Mouse (Mus musculus) thymus, adult 2 months (tissue): ENCODE data around the gene Hdac5. TPM values are rescaled to one million over a fixed set of nuclear protein-coding genes. Genes with fewer than 3 reads are reported as not detected.

Experiments used
- DNase-seq: peaks from one replicate; pipeline ENCODE4 v3.0.0; 2021
- H3K27ac ChIP-seq: fragments of 200-500 bp; 2 replicates; pipeline ENCODE4 v1.5.1; 2012; ENCODE audit warnings: low read length, control low read depth; ENCODE audit not compliant: control insufficient read depth, insufficient read depth
- H3K27me3 ChIP-seq: fragments of 200-500 bp; 2 replicates; pipeline ENCODE4 v1.6.1; 2012; ENCODE audit warnings: mild to moderate bottlenecking, low read length, moderate library complexity, mixed read lengths; ENCODE audit not compliant: control insufficient read depth, insufficient read depth
- H3K36me3 ChIP-seq: fragments of 200-500 bp; 2 replicates; pipeline ENCODE4 v1.6.1; 2012; ENCODE audit warnings: mild to moderate bottlenecking, low read length, moderate library complexity; ENCODE audit not compliant: control insufficient read depth, insufficient read depth
- H3K4me1 ChIP-seq: fragments of 200-500 bp; replicated peaks from 2 replicates; pipeline ENCODE4 v1.6.1; 2012; ENCODE audit warnings: low read length; ENCODE audit not compliant: control insufficient read depth, insufficient read depth
- H3K4me3 ChIP-seq: fragments of 200-500 bp; 2 replicates; pipeline ENCODE4 v1.5.1; 2012; ENCODE audit warnings: mild to moderate bottlenecking, low read length, control low read depth, moderate library complexity; ENCODE audit not compliant: control insufficient read depth, insufficient read depth
- CTCF ChIP-seq: fragments of 200-500 bp; IDR thresholded peaks from 2 replicates; pipeline ENCODE4 v1.5.1; 2012; ENCODE audit warnings: mild to moderate bottlenecking, control low read depth, low read length, moderate library complexity, borderline replicate concordance; ENCODE audit not compliant: control insufficient read depth, poor library complexity, insufficient read depth; ENCODE audit errors: extremely low read depth
- POLR2A ChIP-seq: fragments of 200-500 bp; IDR thresholded peaks from 2 replicates; pipeline ENCODE4 v1.6.1; 2012; ENCODE audit warnings: mild to moderate bottlenecking, low read length, control low read depth, moderate library complexity; ENCODE audit not compliant: control insufficient read depth, poor library complexity, insufficient read depth; ENCODE audit errors: extremely low read depth
- WGBS: fragments of 180-500 bp; shearing (Covaris S2); methylation state at CpG from one replicate; pipeline ENCODE4 v1.1.7; 2018; 5-methylcytosine and 5-hydroxymethylcytosine counted together
- polyA plus RNA-seq: library from polyadenylated mRNA; depleted of rRNA; stranded (reverse); fragments of >200 nt; gene quantifications from 2 replicates; pipeline ENCODE4 v1.2.3, GENCODE M21; 2012

Hdac5 gene
- polyA plus RNA-seq, 1 experiment: 76.8 TPM

- TF ChIP-seq POLR2A (no peak), CTCF (no peak)
Observed at GRCm38 (mm10) chr11:102227270-102228190, 2.4 kb downstream of the Hdac5 start.

GRCm38 (mm10) chr11:102226067-102226978, 3.6 kb downstream of the Hdac5 start:
- no peak overlapping the region for H3K27ac ChIP-seq
- no peaks in the 10 kb centered on the region; the same call in 1 of the 2 replicates for H3K27me3 ChIP-seq
- no peak for DNase-seq

More at GRCm38 (mm10) chr11:102227270-102228190, 2.4 kb downstream of the Hdac5 start:
- H3K4me3 ChIP-seq: no peak overlapping the region
- peaks cover 22% of the 10 kb centered on the region for H3K4me1 ChIP-seq
- H3K36me3 ChIP-seq: no peaks in the 10 kb centered on the region
- no peak for DNase-seq
- H3K27me3 ChIP-seq: no peaks in the 10 kb centered on the region; the same call in 1 of the 2 replicates
- H3K27ac ChIP-seq: no peak overlapping the region
- 89% methylated on average over 12 of the region's 12 CpGs for WGBS

GRCm38 (mm10) chr11:102225221-102225620, 4.7 kb downstream of the Hdac5 start:
- Histone ChIP-seq H3K27me3 (no peaks in the 10 kb centered on the region; the same call in 1 of the 2 replicates), H3K27ac (no peak overlapping the region), H3K36me3 (no peaks in the 10 kb centered on the region), H3K4me1 (peaks cover 34% of the 10 kb centered on the region), H3K4me3 (no peak overlapping the region)
- no peak for DNase-seq
- 86% methylated on average over 5 of the region's 5 CpGs for WGBS
- TF ChIP-seq POLR2A: no peak

More at GRCm38 (mm10) chr11:102226067-102226978, 3.6 kb downstream of the Hdac5 start:
- Histone ChIP-seq H3K36me3 (no peaks in the 10 kb centered on the region), H3K4me3 (no peak overlapping the region), H3K4me1 (peaks cover 33% of the 10 kb centered on the region)
- 91% methylated on average over 12 of the region's 12 CpGs for WGBS
- TF ChIP-seq POLR2A (no peak), CTCF (no peak)

- Histone ChIP-seq H3K4me3 (no peak overlapping the region), H3K36me3 (no peaks in the 10 kb centered on the region), H3K4me1 (peaks cover 40% of the 10 kb centered on the region), H3K27me3 (no peaks in the 10 kb centered on the region; the same call in 1 of the 2 replicates), H3K27ac (no peak overlapping the region)
- no peak for TF ChIP-seq CTCF
- TF ChIP-seq POLR2A: no peak
- 84% methylated on average over 22 of the region's 22 CpGs for WGBS
- no peak for DNase-seq
Observed at GRCm38 (mm10) chr11:102224686-102225085, 5.3 kb downstream of the Hdac5 start.

GRCm38 (mm10) chr11:102223166-102223565, 6.8 kb downstream of the Hdac5 start:
- TF ChIP-seq POLR2A (no peak), CTCF (peak; percentile 68; the same call in 1 of the 2 replicates)
- Histone ChIP-seq H3K4me1 (peaks cover 40% of the 10 kb centered on the region), H3K36me3 (no peaks in the 10 kb centered on the region), H3K27ac (no peak overlapping the region), H3K27me3 (no peaks in the 10 kb centered on the region), H3K4me3 (no peak overlapping the region)
- DNase-seq: peak; percentile 89
- 37% methylated on average over 6 of the region's 6 CpGs for WGBS

GRCm38 (mm10) chr11:102221954-102222351, 8.0 kb downstream of the Hdac5 start:
- 59% methylated on average over 8 of the region's 8 CpGs for WGBS
- no peak overlapping the region for H3K27ac ChIP-seq
- TF ChIP-seq CTCF (no peak), POLR2A (no peak)
- H3K4me3 ChIP-seq: no peak overlapping the region
- H3K4me1 ChIP-seq: peaks cover 52% of the 10 kb centered on the region
- H3K36me3 ChIP-seq: no peaks in the 10 kb centered on the region
- DNase-seq: no peak
- no peaks in the 10 kb centered on the region for H3K27me3 ChIP-seq
